Mouse (Mus musculus) spleen, postnatal 0 days (tissue): ENCODE data around the gene Plekhj1. TPM values are rescaled to one million over a fixed set of nuclear protein-coding genes. Genes with fewer than 3 reads are reported as not detected.

Source experiments
- microRNA counts: library from miRNA; unstranded; fragments of <30 nt; microRNA quantifications from one replicate; lab custom pipeline; 2015
- polyA plus RNA-seq: library from polyadenylated mRNA; unstranded; fragments of >200 nt; fragmentation: Nextera tagmentation; extraction: Ambion mirVana; gene quantifications from 2 replicates; pipeline ENCODE4 v1.2.1, GENCODE M21; 2015

Gene Plekhj1
- polyA plus RNA-seq = 91.0 and 101 TPM in 2 replicates

DNA sequence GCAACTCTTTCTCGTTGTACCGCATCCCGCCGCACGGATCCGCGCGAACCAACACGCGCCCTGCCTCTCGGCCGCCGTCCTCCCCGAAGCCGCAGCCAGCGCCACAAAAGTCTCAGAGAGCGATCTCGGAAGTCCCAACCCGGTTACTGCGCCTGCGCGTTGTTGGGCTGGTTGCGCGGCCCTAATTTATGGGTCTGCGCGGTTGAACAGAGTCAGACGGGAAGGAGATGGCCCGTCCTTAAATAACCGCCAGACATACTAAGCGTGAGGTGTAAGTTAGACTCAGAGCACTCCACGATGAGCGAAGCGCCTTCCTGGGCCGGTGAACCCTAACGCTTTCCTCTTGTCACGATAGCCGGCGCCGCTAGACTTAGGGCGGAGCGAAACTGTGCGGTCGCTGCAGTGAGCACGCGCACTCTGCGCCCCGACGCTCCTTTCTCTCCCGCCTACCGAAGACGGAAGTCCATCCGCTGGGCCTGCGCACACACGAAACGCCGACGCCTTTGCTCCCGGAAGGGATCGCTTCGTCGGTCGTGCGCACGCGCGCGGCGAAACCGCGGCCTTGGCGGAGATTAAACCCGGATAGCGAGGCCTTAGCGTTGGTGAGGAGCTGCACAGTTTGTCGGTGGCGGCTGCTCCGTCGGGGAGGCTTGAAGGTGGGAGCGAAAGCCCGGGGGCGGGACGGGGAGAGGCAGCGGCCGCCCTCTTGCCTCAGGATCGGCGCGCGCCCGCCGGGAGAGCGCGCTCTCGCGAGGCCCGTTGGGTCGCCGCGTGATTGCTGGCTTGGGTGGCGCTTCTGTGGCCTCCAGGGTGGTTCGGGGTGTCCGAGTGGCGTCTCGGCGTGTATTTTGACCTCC, at the start of gene Plekhj1, which contains the start of gene Sf3a2:
Gene Plekhj1, minus strand, starts transcription at position 477 of the 857 bp plus-strand sequence.
Gene Sf3a2, plus strand, starts transcription at position 49 of the 857 bp plus-strand sequence.

DNA sequence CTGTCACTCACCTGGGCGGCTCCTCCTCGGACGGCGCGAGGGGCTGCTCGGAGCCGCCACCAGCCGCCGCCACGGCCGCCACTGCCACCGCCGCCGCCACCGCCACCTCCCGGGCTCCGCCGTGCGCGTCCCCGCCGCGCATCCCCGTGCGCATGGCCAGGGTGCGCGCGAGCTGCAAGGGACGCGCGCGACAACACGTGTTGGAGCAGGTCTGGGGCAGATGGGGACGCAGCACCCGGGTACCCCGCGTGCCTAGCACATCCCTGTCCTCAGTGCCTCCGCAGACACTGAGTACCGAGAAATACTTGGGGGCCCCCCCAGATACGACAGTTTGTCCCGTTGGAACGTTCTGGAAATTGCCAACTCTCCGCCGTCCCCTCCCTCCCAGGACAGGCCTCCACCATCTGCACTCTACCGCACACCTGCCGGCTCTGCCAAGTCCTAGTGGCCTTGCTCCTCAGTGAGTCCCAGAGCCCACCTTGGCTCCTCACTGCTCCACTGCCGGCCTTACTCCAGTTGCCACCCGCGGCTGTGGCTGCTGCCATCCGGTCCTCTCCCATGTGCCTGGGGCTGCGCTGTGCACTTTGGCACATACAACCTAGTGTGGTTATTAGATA, 45.6 kb upstream of the Plekhj1 start, which contains the start of gene Lingo3:
Gene Lingo3, minus strand, starts transcription at position 109 of the 617 bp plus-strand sequence.

DNA sequence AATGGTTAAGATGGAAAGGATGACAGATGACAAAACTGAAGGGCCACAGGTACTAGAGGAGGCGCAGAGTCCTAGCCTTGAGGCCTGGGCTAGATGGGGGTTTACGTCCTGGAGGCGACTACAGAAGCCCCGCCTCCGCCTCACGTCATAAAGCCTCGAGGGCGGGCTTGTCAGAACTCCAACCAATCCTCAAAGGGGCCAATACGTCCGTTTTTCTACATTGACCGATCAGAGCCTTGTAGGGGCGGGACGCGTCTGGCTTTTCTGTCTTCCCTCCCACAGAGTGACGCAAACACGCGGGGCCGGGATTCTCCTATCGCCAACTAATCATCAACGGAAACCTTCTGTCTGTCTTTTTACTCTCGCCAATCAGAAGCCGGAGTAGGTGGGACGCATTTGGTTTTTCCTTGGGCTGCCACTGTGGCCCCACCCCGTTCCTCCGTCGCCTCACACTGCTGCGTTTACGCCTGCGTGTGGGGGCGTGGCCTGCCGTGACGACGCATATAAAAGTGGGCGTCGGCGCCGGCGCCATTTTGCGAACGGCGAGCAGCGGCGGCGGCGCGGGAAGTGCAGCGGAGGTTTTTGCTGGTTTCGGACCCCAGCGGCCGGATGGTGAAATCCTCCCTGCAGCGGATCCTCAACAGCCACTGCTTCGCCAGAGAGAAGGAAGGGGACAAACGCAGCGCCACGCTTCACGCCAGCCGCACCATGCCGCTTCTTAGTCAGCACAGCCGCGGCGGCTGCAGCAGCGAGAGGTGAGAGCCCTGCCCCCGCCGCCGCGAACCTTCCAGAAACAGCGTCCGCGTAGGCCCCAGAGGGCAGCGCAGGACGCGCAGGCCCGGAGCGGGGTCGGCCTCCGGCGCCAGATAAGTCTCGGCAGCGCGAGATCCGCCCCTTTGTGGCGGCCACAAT, 28.0 kb upstream of the Plekhj1 start, which contains the start of gene Oaz1:
Gene Oaz1, plus strand, starts transcription at position 506 of the 912 bp plus-strand sequence.

DNA sequence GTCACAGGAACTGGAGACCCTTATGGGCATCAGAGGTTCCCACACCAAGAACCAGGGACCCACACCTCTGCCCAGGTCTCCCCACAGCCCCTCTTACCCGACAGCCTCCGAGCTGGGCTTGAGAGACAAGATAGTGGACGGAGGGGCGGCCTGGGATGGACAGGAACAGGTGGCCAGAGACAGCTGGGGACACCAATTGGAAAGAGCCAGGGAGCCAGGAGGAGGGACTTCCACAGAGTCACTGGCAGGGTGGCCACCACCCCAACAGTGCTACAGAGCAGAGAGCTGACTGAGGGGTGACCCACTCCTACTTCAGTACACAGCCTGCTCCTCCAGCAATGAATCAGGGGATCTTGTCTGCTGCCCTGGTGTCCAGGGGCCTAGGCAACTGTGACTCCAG, 14.9 kb upstream of the Plekhj1 start, which contains the start of gene Jsrp1:
Gene Jsrp1, minus strand, starts transcription at position 133 of the 400 bp plus-strand sequence.

DNA sequence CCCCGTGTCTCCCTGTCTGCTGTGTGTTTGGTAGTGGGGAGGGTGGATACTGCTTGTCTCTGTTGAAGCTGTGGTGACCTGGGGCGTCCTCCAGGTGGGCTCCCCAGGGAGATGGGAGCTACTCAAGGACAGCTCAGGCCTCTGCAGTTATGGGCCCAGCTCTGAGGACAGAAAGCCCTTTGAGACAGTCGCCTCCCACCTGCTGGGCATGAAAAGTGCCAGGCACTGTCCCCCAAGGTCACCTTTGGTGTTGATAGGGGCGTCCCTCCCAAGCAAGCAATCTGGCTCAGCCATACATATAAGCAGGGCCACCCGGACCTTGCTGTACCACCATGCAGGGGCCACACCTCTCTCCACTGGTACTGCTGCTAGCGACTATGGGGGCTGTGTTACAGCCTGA, 6.5 kb upstream of the Plekhj1 start, which contains the start of gene Amh:
Gene Amh, plus strand, starts transcription at position 328 of the 400 bp plus-strand sequence.

DNA sequence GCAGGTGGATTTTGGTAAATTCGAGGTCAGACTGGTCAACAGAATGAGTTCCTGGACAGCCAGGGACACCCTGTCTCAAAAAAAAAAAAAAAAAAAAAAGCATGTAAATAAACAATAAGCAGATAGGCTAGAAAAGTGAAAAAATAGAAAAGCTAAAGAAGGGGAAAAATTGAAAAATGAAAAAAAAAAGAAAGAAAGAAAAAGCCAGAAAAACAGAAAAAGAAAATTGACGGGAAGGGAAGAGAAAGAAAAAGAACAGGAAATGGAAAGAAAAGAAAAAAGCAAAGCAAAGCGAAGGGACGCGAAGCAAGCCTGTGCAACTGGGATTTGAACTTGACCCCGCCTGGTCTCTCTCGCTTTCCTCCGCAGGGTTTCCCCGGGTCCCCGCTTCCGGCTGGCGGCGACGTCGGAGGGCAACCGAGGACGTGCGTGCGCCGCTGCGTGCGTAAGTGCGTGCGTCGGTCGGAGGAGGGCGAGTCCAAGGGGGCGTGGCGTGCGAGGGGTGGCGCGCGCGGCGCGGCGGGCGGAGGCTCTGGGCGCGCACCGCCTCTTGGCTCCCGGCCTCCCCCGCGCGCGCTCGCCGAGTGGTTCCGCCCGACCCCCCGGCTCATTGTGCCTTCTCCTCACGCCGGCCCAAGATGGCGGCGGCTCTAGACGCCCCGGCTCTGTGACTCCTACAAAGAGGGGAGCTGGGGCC, 43.7 kb downstream of the Plekhj1 start, which contains the start of gene Dot1l:
Gene Dot1l, plus strand, starts transcription at position 613 of the 697 bp plus-strand sequence.

MicroRNAs encoded within 50 kb of the gene (microRNA counts, 519-probe panel; counts per million panel counts)
- 88.3 counts per million for microRNA mmu-miR-1982 (lab: Ali Mortazavi, UCI)

Other genes starting within 250 kb of the Plekhj1 start
- gene Rexo1, start 237.1 kb downstream of the Plekhj1 start, polyA plus RNA-seq = 13.4 and 14.4 TPM in 2 replicates
- gene Klf16, start 221.3 kb downstream of the Plekhj1 start, polyA plus RNA-seq = 16.4 and 16.8 TPM in 2 replicates
- gene Abhd17a, start 208.3 kb downstream of the Plekhj1 start, polyA plus RNA-seq = 69.6 and 77.5 TPM in 2 replicates
- gene Scamp4, start 195.8 kb downstream of the Plekhj1 start, polyA plus RNA-seq = 39.0 and 42.3 TPM in 2 replicates
- 5.7 and 6.3 TPM in 2 replicates for gene Adat3, start 195.7 kb downstream of the Plekhj1 start, polyA plus RNA-seq
- 0.82 and 1.6 TPM in 2 replicates for gene Gm49322, start 192.6 kb downstream of the Plekhj1 start, polyA plus RNA-seq
- 67.7 and 75.0 TPM in 2 replicates for gene Csnk1g2, start 175.8 kb downstream of the Plekhj1 start, polyA plus RNA-seq
- 16.3 and 18.7 TPM in 2 replicates for gene Btbd2, start 141.6 kb downstream of the Plekhj1 start, polyA plus RNA-seq
- gene Mknk2, start 120.5 kb downstream of the Plekhj1 start, polyA plus RNA-seq = 108 and 112 TPM in 2 replicates
- 27.5 and 34.4 TPM in 2 replicates for gene Mob3a, start 96.6 kb downstream of the Plekhj1 start, polyA plus RNA-seq
- gene Izumo4, start 96.4 kb downstream of the Plekhj1 start, polyA plus RNA-seq = 12.1 and 16.9 TPM in 2 replicates
- gene Ap3d1, start 56.4 kb downstream of the Plekhj1 start, polyA plus RNA-seq = 24.1 and 30.9 TPM in 2 replicates
- 10.4 and 11.4 TPM in 2 replicates for gene Dot1l, start 43.4 kb downstream of the Plekhj1 start, polyA plus RNA-seq
- gene Sf3a2, start 428 bp downstream of the Plekhj1 start, polyA plus RNA-seq = 43.1 and 44.2 TPM in 2 replicates
- gene Amh, start 6.6 kb upstream of the Plekhj1 start, polyA plus RNA-seq = 0.07 TPM in 1 of 2 replicates, not detected in the other
- gene Jsrp1, start 14.9 kb upstream of the Plekhj1 start, polyA plus RNA-seq = 0.13 and 0.29 TPM in 2 replicates
- 1,694 and 1,746 TPM in 2 replicates for gene Oaz1, start 28.0 kb upstream of the Plekhj1 start, polyA plus RNA-seq
- 0.24 TPM in 1 of 2 replicates, not detected in the other for gene Lingo3, start 45.4 kb upstream of the Plekhj1 start, polyA plus RNA-seq
- 245 and 270 TPM in 2 replicates for gene Lsm7, start 56.6 kb upstream of the Plekhj1 start, polyA plus RNA-seq
- gene Sppl2b, start 56.6 kb upstream of the Plekhj1 start, polyA plus RNA-seq = 70.4 and 75.6 TPM in 2 replicates
- gene Tmprss9, start 73.2 kb upstream of the Plekhj1 start, polyA plus RNA-seq = 0.08 TPM in 1 of 2 replicates, not detected in the other
- 233 and 235 TPM in 2 replicates for gene Timm13, start 102.3 kb upstream of the Plekhj1 start, polyA plus RNA-seq
- 10.5 and 12.7 TPM in 2 replicates for gene Lmnb2, start 119.6 kb upstream of the Plekhj1 start, polyA plus RNA-seq
- 10.3 and 11.5 TPM in 2 replicates for gene Gadd45b, start 131.4 kb upstream of the Plekhj1 start, polyA plus RNA-seq
- 0.67 and 0.95 TPM in 2 replicates for gene Gng7, start 216.3 kb upstream of the Plekhj1 start, polyA plus RNA-seq
- gene Diras1, start 227.0 kb upstream of the Plekhj1 start, polyA plus RNA-seq = not detected in 2 replicates
- gene Slc39a3, start 238.8 kb upstream of the Plekhj1 start, polyA plus RNA-seq = 5.5 and 7.1 TPM in 2 replicates